Mouse (Mus musculus) heart, adult 2 months (tissue): ENCODE measurements around the gene Clec12b.

ENCODE experiments used
- CTCF ChIP-seq: fragments of 200-600 bp; IDR thresholded peaks from 2 replicates; pipeline ENCODE4 v1.8.1; 2022; ENCODE audit warnings: antibody characterized with exemption, mild to moderate bottlenecking, moderate library complexity
- POLR2A ChIP-seq: fragments of 200-500 bp; IDR thresholded peaks from 2 replicates; pipeline ENCODE4 v1.6.1; 2011; ENCODE audit warnings: mild to moderate bottlenecking, low read depth, low read length, control low read depth; ENCODE audit not compliant: insufficient read depth

DNA sequence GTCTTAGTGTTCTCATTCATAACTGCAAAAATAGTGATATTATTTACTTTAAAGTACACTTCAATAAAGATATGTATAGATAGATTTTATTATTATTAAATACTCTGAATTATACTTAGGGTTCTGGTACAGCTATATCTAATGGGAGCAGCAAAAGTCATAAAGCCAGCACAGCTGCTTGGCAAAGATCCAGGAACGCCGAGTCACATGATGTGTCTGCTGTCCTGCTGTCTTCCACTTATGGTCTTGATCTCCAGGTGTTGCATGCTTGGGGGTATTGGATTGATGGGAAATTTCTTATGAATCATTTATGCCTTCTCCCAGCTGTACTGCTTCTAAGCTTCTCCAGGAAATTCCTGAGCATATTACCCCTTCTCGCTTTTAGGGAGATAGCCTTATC lies 2.2 kb downstream of the Clec12b start:
- TF ChIP-seq CTCF: no peak
- no peak for TF ChIP-seq POLR2A
